Mouse (Mus musculus): ENCODE data around the gene Olfr774. TPM values are rescaled to one million over a fixed set of nuclear protein-coding genes. Genes with fewer than 3 reads are reported as not detected.
"Not testable (repeated sequence)": the region's sequence is repeated elsewhere in the genome, so short reads cannot be mapped to it uniquely, and the experiment has no call there.

Olfr774 gene
- polyA plus RNA-seq (2014; fragmentation: Nextera tagmentation; extraction: Ambion mirVana): not detected in 2 replicates

GRCm38 (mm10) chr10:129235904-129236303 lies at the start of gene Olfr774:
Gene Olfr774, plus strand, starts transcription at chr10:129236204.
- H3K4me1 ChIP-seq (ENCODE audit: control insufficient read depth, insufficient read depth, low read length): no peaks in the 10 kb centered on the region
- no peak within 1 kb of the TSS for H3K4me3 ChIP-seq (ENCODE audit: low read depth, low read length)
- no peak within 1 kb of the TSS for H3K27ac ChIP-seq (ENCODE audit: low read depth, low read length)
- no peak within 1 kb of the TSS for H3K9ac ChIP-seq (replicated peaks; ENCODE audit: low read depth, low read length)
- 78% methylated on average over 2 of the region's 2 CpGs for WGBS
- no peaks in the 10 kb centered on the region for H3K27me3 ChIP-seq (ENCODE audit: control insufficient read depth, insufficient read depth, low read length)
- ATAC-seq (ENCODE audit: low read depth): no peak
- H3K36me3 ChIP-seq (ENCODE audit: control insufficient read depth, insufficient read depth, low read length): no peaks in the 10 kb centered on the region
- H3K4me2 ChIP-seq (ENCODE audit: low read depth, low read length): no peak within 1 kb of the TSS
- no peaks in the 10 kb centered on the region for H3K9me3 ChIP-seq (ENCODE audit: control insufficient read depth, low read length)

GRCm38 (mm10) chr10:129187319-129187718 lies 48.7 kb upstream of the Olfr774 start, which contains the start of gene Olfr773:
Gene Olfr773, minus strand, starts transcription at chr10:129187419.
- H3K9ac ChIP-seq (replicated peaks; ENCODE audit: low read depth, low read length); H3K36me3 ChIP-seq (ENCODE audit: control insufficient read depth, insufficient read depth, low read length); H3K27me3 ChIP-seq (ENCODE audit: control insufficient read depth, insufficient read depth, low read length); ATAC-seq (ENCODE audit: low read depth); H3K27ac ChIP-seq (ENCODE audit: low read depth, low read length); H3K9me3 ChIP-seq (ENCODE audit: control insufficient read depth, low read length); H3K4me1 ChIP-seq (ENCODE audit: control insufficient read depth, insufficient read depth, low read length); H3K4me2 ChIP-seq (ENCODE audit: low read depth, low read length); H3K4me3 ChIP-seq (ENCODE audit: low read depth, low read length): not testable (repeated sequence)

GRCm38 (mm10) chr10:129230737-129231136 lies 5.3 kb upstream of the Olfr774 start:
- H3K9me3 ChIP-seq (ENCODE audit: control insufficient read depth, low read length): no peaks in the 10 kb centered on the region
- H3K27me3 ChIP-seq (ENCODE audit: control insufficient read depth, insufficient read depth, low read length): no peaks in the 10 kb centered on the region
- no peak overlapping the region for H3K9ac ChIP-seq (replicated peaks; ENCODE audit: low read depth, low read length)
- H3K36me3 ChIP-seq (ENCODE audit: control insufficient read depth, insufficient read depth, low read length): no peaks in the 10 kb centered on the region
- H3K4me1 ChIP-seq (ENCODE audit: control insufficient read depth, insufficient read depth, low read length): no peaks in the 10 kb centered on the region
- H3K4me3 ChIP-seq (ENCODE audit: low read depth, low read length): no peak overlapping the region
- no peak for ATAC-seq (ENCODE audit: low read depth)
- no peak overlapping the region for H3K27ac ChIP-seq (ENCODE audit: low read depth, low read length)
- H3K4me2 ChIP-seq (ENCODE audit: low read depth, low read length): no peak overlapping the region
- WGBS: 84% methylated on average over 1 of the region's 1 CpGs

- Histone ChIP-seq H3K27ac (ENCODE audit: low read depth, low read length) (no peak within 1 kb of the TSS), H3K36me3 (ENCODE audit: control insufficient read depth, insufficient read depth, low read length) (no peaks in the 10 kb centered on the region), H3K9me3 (ENCODE audit: control insufficient read depth, low read length) (no peaks in the 10 kb centered on the region), H3K4me3 (ENCODE audit: low read depth, low read length) (no peak within 1 kb of the TSS), H3K4me1 (ENCODE audit: control insufficient read depth, insufficient read depth, low read length) (no peaks in the 10 kb centered on the region), H3K27me3 (ENCODE audit: control insufficient read depth, insufficient read depth, low read length) (no peaks in the 10 kb centered on the region), H3K4me2 (ENCODE audit: low read depth, low read length) (no peak within 1 kb of the TSS), H3K9ac (replicated peaks; ENCODE audit: low read depth, low read length) (no peak within 1 kb of the TSS)
- 67% methylated on average over 3 of the region's 3 CpGs for WGBS
- no peak for ATAC-seq (ENCODE audit: low read depth)
These were observed 12.1 kb downstream of the Olfr774 start, which contains the start of gene Olfr775 for GRCm38 (mm10) chr10:129248112-129248511. Gene Olfr775, plus strand, starts transcription at chr10:129248412.

- no peak for ATAC-seq (ENCODE audit: low read depth)
- H3K27ac ChIP-seq (ENCODE audit: low read depth, low read length): no peak within 1 kb of the TSS
- no peaks in the 10 kb centered on the region for H3K9me3 ChIP-seq (ENCODE audit: control insufficient read depth, low read length)
- no peaks in the 10 kb centered on the region for H3K27me3 ChIP-seq (ENCODE audit: control insufficient read depth, insufficient read depth, low read length)
- no peaks in the 10 kb centered on the region for H3K4me1 ChIP-seq (ENCODE audit: control insufficient read depth, insufficient read depth, low read length)
- no peaks in the 10 kb centered on the region for H3K36me3 ChIP-seq (ENCODE audit: control insufficient read depth, insufficient read depth, low read length)
- H3K9ac ChIP-seq (replicated peaks; ENCODE audit: low read depth, low read length): no peak within 1 kb of the TSS
- no peak within 1 kb of the TSS for H3K4me3 ChIP-seq (ENCODE audit: low read depth, low read length)
- no peak within 1 kb of the TSS for H3K4me2 ChIP-seq (ENCODE audit: low read depth, low read length)
These were observed 22.8 kb downstream of the Olfr774 start, which contains the start of gene Olfr776 for GRCm38 (mm10) chr10:129258827-129259226. Gene Olfr776, plus strand, starts transcription at chr10:129259127.

GRCm38 (mm10) chr10:129271081-129271535 lies 35.1 kb downstream of the Olfr774 start, which contains the start of gene Olfr777:
Gene Olfr777, minus strand, starts transcription at chr10:129271485.
- Histone ChIP-seq H3K27ac (ENCODE audit: low read depth, low read length) (no peak within 1 kb of the TSS), H3K27me3 (ENCODE audit: control insufficient read depth, insufficient read depth, low read length) (no peaks in the 10 kb centered on the region), H3K9me3 (ENCODE audit: control insufficient read depth, low read length) (no peaks in the 10 kb centered on the region), H3K36me3 (ENCODE audit: control insufficient read depth, insufficient read depth, low read length) (no peaks in the 10 kb centered on the region), H3K4me1 (ENCODE audit: control insufficient read depth, insufficient read depth, low read length) (no peaks in the 10 kb centered on the region), H3K4me3 (ENCODE audit: low read depth, low read length) (no peak within 1 kb of the TSS), H3K4me2 (ENCODE audit: low read depth, low read length) (no peak within 1 kb of the TSS), H3K9ac (replicated peaks; ENCODE audit: low read depth, low read length) (no peak within 1 kb of the TSS)
- 95% methylated on average over 2 of the region's 2 CpGs for WGBS
- no peak for ATAC-seq (ENCODE audit: low read depth)

Other genes starting within 250 kb of the Olfr774 start
- not detected in 2 replicates for gene Olfr9, start 246.8 kb upstream of the Olfr774 start, polyA plus RNA-seq (2014; fragmentation: Nextera tagmentation; extraction: Ambion mirVana)
- gene Olfr763, start 225.4 kb upstream of the Olfr774 start, polyA plus RNA-seq (2014; fragmentation: Nextera tagmentation; extraction: Ambion mirVana): not detected in 2 replicates
- gene Olfr764-ps1, start 196.3 kb upstream of the Olfr774 start, polyA plus RNA-seq (2014; fragmentation: Nextera tagmentation; extraction: Ambion mirVana): not detected in 2 replicates
- not detected in 2 replicates for gene Olfr765, start 186.2 kb upstream of the Olfr774 start, polyA plus RNA-seq (2014; fragmentation: Nextera tagmentation; extraction: Ambion mirVana)
- gene Olfr766-ps1, start 167.2 kb upstream of the Olfr774 start, polyA plus RNA-seq (2014; fragmentation: Nextera tagmentation; extraction: Ambion mirVana): not detected in 2 replicates
- gene Olfr767, start 153.3 kb upstream of the Olfr774 start, polyA plus RNA-seq (2014; fragmentation: Nextera tagmentation; extraction: Ambion mirVana): not detected in 2 replicates
- not detected in 2 replicates for gene Olfr768, start 136.8 kb upstream of the Olfr774 start, polyA plus RNA-seq (2014; fragmentation: Nextera tagmentation; extraction: Ambion mirVana)
- not detected in 2 replicates for gene Olfr769, start 118.3 kb upstream of the Olfr774 start, polyA plus RNA-seq (2014; fragmentation: Nextera tagmentation; extraction: Ambion mirVana)
- not detected in 2 replicates for gene Olfr770, start 97.2 kb upstream of the Olfr774 start, polyA plus RNA-seq (2014; fragmentation: Nextera tagmentation; extraction: Ambion mirVana)
- gene Olfr771, start 71.5 kb upstream of the Olfr774 start, polyA plus RNA-seq (2014; fragmentation: Nextera tagmentation; extraction: Ambion mirVana): not detected in 2 replicates
- gene Olfr772, start 58.3 kb upstream of the Olfr774 start, polyA plus RNA-seq (2014; fragmentation: Nextera tagmentation; extraction: Ambion mirVana): not detected in 2 replicates
- gene Olfr773, start 48.8 kb upstream of the Olfr774 start, polyA plus RNA-seq (2014; fragmentation: Nextera tagmentation; extraction: Ambion mirVana): not detected in 2 replicates
- not detected in 2 replicates for gene Olfr775, start 12.2 kb downstream of the Olfr774 start, polyA plus RNA-seq (2014; fragmentation: Nextera tagmentation; extraction: Ambion mirVana)
- not detected in 2 replicates for gene Olfr776, start 22.9 kb downstream of the Olfr774 start, polyA plus RNA-seq (2014; fragmentation: Nextera tagmentation; extraction: Ambion mirVana)
- gene Olfr777, start 35.3 kb downstream of the Olfr774 start, polyA plus RNA-seq (2014; fragmentation: Nextera tagmentation; extraction: Ambion mirVana): not detected in 2 replicates
- not detected in 2 replicates for gene Olfr780, start 81.9 kb downstream of the Olfr774 start, polyA plus RNA-seq (2014; fragmentation: Nextera tagmentation; extraction: Ambion mirVana)
- not detected in 2 replicates for gene Olfr781, start 92.7 kb downstream of the Olfr774 start, polyA plus RNA-seq (2014; fragmentation: Nextera tagmentation; extraction: Ambion mirVana)
- not detected in 2 replicates for gene Olfr782, start 112.6 kb downstream of the Olfr774 start, polyA plus RNA-seq (2014; fragmentation: Nextera tagmentation; extraction: Ambion mirVana)
- 0.11 and 0.22 TPM in 2 replicates for gene Olfr784, start 147.9 kb downstream of the Olfr774 start, polyA plus RNA-seq (2014; fragmentation: Nextera tagmentation; extraction: Ambion mirVana)
- not detected in 2 replicates for gene Olfr785, start 169.2 kb downstream of the Olfr774 start, polyA plus RNA-seq (2014; fragmentation: Nextera tagmentation; extraction: Ambion mirVana)
- 0.15 TPM in 1 of 2 replicates, not detected in the other for gene Olfr786, start 191.1 kb downstream of the Olfr774 start, polyA plus RNA-seq (2014; fragmentation: Nextera tagmentation; extraction: Ambion mirVana)
- gene Olfr787, start 225.7 kb downstream of the Olfr774 start, polyA plus RNA-seq (2014; fragmentation: Nextera tagmentation; extraction: Ambion mirVana): 0.12 TPM in 1 of 2 replicates, not detected in the other
- gene Olfr788, start 234.8 kb downstream of the Olfr774 start, polyA plus RNA-seq (2014; fragmentation: Nextera tagmentation; extraction: Ambion mirVana): 0.07 TPM in 1 of 2 replicates, not detected in the other
- gene Olfr789, start 248.5 kb downstream of the Olfr774 start, polyA plus RNA-seq (2014; fragmentation: Nextera tagmentation; extraction: Ambion mirVana): not detected in 2 replicates

Measured in neural tube, embryonic 14.5 days (tissue).